Mouse (Mus musculus): ENCODE results near the gene Gm13304. TPM values are rescaled to one million over a fixed set of nuclear protein-coding genes. Genes with fewer than 3 reads are reported as not detected.
"Not testable (repeated sequence)": the region's sequence is repeated elsewhere in the genome, so short reads cannot be mapped to it uniquely, and the experiment has no call there.

Gene Gm13304
- 0.56 TPM in 1 of 2 replicates, not detected in the other for polyA plus RNA-seq (2014; fragmentation: Nextera tagmentation; extraction: Ambion mirVana)

GRCm38 (mm10) chr4:42114517-42114916 lies at the start of gene Gm13304:
TSS of gene Gm13304 (plus strand) at chr4:42114817.
- no CpG with 5 or more reads among the region's 5 CpGs for WGBS (ENCODE audit: insufficient replicate concordance)
- H3K4me2 ChIP-seq; H3K4me3 ChIP-seq (ENCODE audit: low read depth, low read length); H3K4me1 ChIP-seq (ENCODE audit: control insufficient read depth, insufficient read depth, low read length); ATAC-seq (replicated peaks; ENCODE audit: insufficient number of reproducible peaks, low FRiP score, low TSS enrichment); H3K9me3 ChIP-seq (replicated peaks; ENCODE audit: control insufficient read depth, low read length); H3K27ac ChIP-seq (ENCODE audit: low read depth, low read length); H3K9ac ChIP-seq (ENCODE audit: low read depth, low read length); H3K36me3 ChIP-seq (ENCODE audit: control insufficient read depth, insufficient read depth, low read length); H3K27me3 ChIP-seq (ENCODE audit: control insufficient read depth, insufficient read depth, low read length): not testable (repeated sequence)

- H3K4me3 ChIP-seq (ENCODE audit: low read depth, low read length); H3K9me3 ChIP-seq (replicated peaks; ENCODE audit: control insufficient read depth, low read length); H3K27me3 ChIP-seq (ENCODE audit: control insufficient read depth, insufficient read depth, low read length); ATAC-seq (replicated peaks; ENCODE audit: insufficient number of reproducible peaks, low FRiP score, low TSS enrichment); H3K36me3 ChIP-seq (ENCODE audit: control insufficient read depth, insufficient read depth, low read length); H3K4me1 ChIP-seq (ENCODE audit: control insufficient read depth, insufficient read depth, low read length); H3K9ac ChIP-seq (ENCODE audit: low read depth, low read length); H3K27ac ChIP-seq (ENCODE audit: low read depth, low read length); H3K4me2 ChIP-seq: not testable (repeated sequence)
- no CpG with 5 or more reads among the region's 2 CpGs for WGBS (ENCODE audit: insufficient replicate concordance)
These were observed 23.7 kb upstream of the Gm13304 start, which contains the start of gene Gm3893 for GRCm38 (mm10) chr4:42090907-42091306. TSS of gene Gm3893 (plus strand) at chr4:42091207.

- not testable (repeated sequence) for H3K4me1 ChIP-seq (ENCODE audit: control insufficient read depth, insufficient read depth, low read length); H3K4me3 ChIP-seq (ENCODE audit: low read depth, low read length); H3K4me2 ChIP-seq; ATAC-seq (replicated peaks; ENCODE audit: insufficient number of reproducible peaks, low FRiP score, low TSS enrichment); H3K9me3 ChIP-seq (replicated peaks; ENCODE audit: control insufficient read depth, low read length); H3K36me3 ChIP-seq (ENCODE audit: control insufficient read depth, insufficient read depth, low read length); H3K27ac ChIP-seq (ENCODE audit: low read depth, low read length); H3K9ac ChIP-seq (ENCODE audit: low read depth, low read length); H3K27me3 ChIP-seq (ENCODE audit: control insufficient read depth, insufficient read depth, low read length)
- no CpG with 5 or more reads among the region's 9 CpGs for WGBS (ENCODE audit: insufficient replicate concordance)
These were observed 38.5 kb downstream of the Gm13304 start, which contains the start of gene Gm13306 for GRCm38 (mm10) chr4:42153136-42153535. TSS of gene Gm13306 (plus strand) at chr4:42153436.

Other genes with a start within 250 kb of the Gm13304 start
- gene Gm21541, start 211.2 kb upstream of the Gm13304 start, polyA plus RNA-seq (2014; fragmentation: Nextera tagmentation; extraction: Ambion mirVana): not detected in 2 replicates
- gene Gm20878, start 173.2 kb upstream of the Gm13304 start, polyA plus RNA-seq (2014; fragmentation: Nextera tagmentation; extraction: Ambion mirVana): 0.83 and 1.9 TPM in 2 replicates
- gene Fam205a4, start 148.8 kb upstream of the Gm13304 start, polyA plus RNA-seq (2014; fragmentation: Nextera tagmentation; extraction: Ambion mirVana): not detected in 2 replicates
- gene Gm21093, start 80.1 kb upstream of the Gm13304 start, polyA plus RNA-seq (2014; fragmentation: Nextera tagmentation; extraction: Ambion mirVana): not detected in 2 replicates
- gene Gm3893, start 23.6 kb upstream of the Gm13304 start, polyA plus RNA-seq (2014; fragmentation: Nextera tagmentation; extraction: Ambion mirVana): not detected in 2 replicates
- gene Gm13306, start 38.6 kb downstream of the Gm13304 start, polyA plus RNA-seq (2014; fragmentation: Nextera tagmentation; extraction: Ambion mirVana): not detected in 2 replicates
- gene Gm13305, start 53.8 kb downstream of the Gm13304 start, polyA plus RNA-seq (2014; fragmentation: Nextera tagmentation; extraction: Ambion mirVana): 0.56 TPM in 1 of 2 replicates, not detected in the other
- not detected in 2 replicates for gene Gm10600, start 125.8 kb downstream of the Gm13304 start, polyA plus RNA-seq (2014; fragmentation: Nextera tagmentation; extraction: Ambion mirVana)
- not detected in 2 replicates for gene Ccl21b, start 140.9 kb downstream of the Gm13304 start, polyA plus RNA-seq (2014; fragmentation: Nextera tagmentation; extraction: Ambion mirVana)
- gene Gm21953, start 179.4 kb downstream of the Gm13304 start, polyA plus RNA-seq (2014; fragmentation: Nextera tagmentation; extraction: Ambion mirVana): not detected in 2 replicates
- 0.06 and 0.07 TPM in 2 replicates for gene Fam205a3, start 203.5 kb downstream of the Gm13304 start, polyA plus RNA-seq (2014; fragmentation: Nextera tagmentation; extraction: Ambion mirVana)

Data from heart, embryonic 11.5 days (tissue).